Mouse (Mus musculus): ENCODE results near the gene Ikzf5.

Gene Ikzf5

GRCm38 (mm10) chr7:131345856-131346541 lies 64.3 kb downstream of the Ikzf5 start:
- no peak for DNase-seq

Measured in B cell, adult 2 months (primary cell).